Mouse (Mus musculus) olfactory bulb, adult 2 months (tissue): ENCODE results near the gene Plagl1.

Experiments used
- CTCF ChIP-seq: fragments of 200-500 bp; IDR thresholded peaks from 2 replicates; pipeline ENCODE4 v1.5.1; 2012; ENCODE audit warnings: low read depth, mild to moderate bottlenecking, low read length, moderate library complexity; ENCODE audit not compliant: insufficient read depth
- POLR2A ChIP-seq: fragments of 200-500 bp; IDR thresholded peaks from 2 replicates; pipeline ENCODE4 v1.6.1; 2012; ENCODE audit warnings: mild to moderate bottlenecking, low read depth, low read length, moderate library complexity; ENCODE audit not compliant: insufficient read depth

- TF ChIP-seq POLR2A (no peak), CTCF (no peak)
Observed at GRCm38 (mm10) chr10:13022103-13022502, 38.2 kb upstream of the Plagl1 start.
